Mouse (Mus musculus) cerebellum, postnatal 14 days (tissue): ENCODE results near the gene Qrich2.

Experiments used
- DNase-seq, 2 experiments: peaks; one replicate each; pipeline ENCODE4 v3.0.0; 2021; ENCODE audit warnings: mixed read lengths in 2 of 2

The Qrich2 gene

GRCm38 (mm10) chr11:116406231-116406728 is 59.8 kb downstream of the Qrich2 start:
- no peak for DNase-seq

GRCm38 (mm10) chr11:116405601-116406000 is 60.4 kb downstream of the Qrich2 start:
- no peak for DNase-seq

- no peak for DNase-seq
Observed at GRCm38 (mm10) chr11:116400560-116400959, 65.5 kb downstream of the Qrich2 start.

GRCm38 (mm10) chr11:116398348-116398677 is 67.7 kb downstream of the Qrich2 start:
- DNase-seq: no peak

GRCm38 (mm10) chr11:116397517-116398347 is 68.3 kb downstream of the Qrich2 start:
- DNase-seq: no peak

GRCm38 (mm10) chr11:116396934-116397330 is 69.1 kb downstream of the Qrich2 start:
- DNase-seq: no peak

- DNase-seq: no peak
Observed at GRCm38 (mm10) chr11:116396276-116396933, 69.6 kb downstream of the Qrich2 start.

- no peak for DNase-seq
Observed at GRCm38 (mm10) chr11:116394769-116395168, 71.3 kb downstream of the Qrich2 start.
